Mouse (Mus musculus): ENCODE results near the gene Vat1l. TPM values are rescaled to one million over a fixed set of nuclear protein-coding genes. Genes with fewer than 3 reads are reported as not detected.

Vat1l gene
- polyA plus RNA-seq, 1 experiment from 2014 or later, result not detected

DNA sequence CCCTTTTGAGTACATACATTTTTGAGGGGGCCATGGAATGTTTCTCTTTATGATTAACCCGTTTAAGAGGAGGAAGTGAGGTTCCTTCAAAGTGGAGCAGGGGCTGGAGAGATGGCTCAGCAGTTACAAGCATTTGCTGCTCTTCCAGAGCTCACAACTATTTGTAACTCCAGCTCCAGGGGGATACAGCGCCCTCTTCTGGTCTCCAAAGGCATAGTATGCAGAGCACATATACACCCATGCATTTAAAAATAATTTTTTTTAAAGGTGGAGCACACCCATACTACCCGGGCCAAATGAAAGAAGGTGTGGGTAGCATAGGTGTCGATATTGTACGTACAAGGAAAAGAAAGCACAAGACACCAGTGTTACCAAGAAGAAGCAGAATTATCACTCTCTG is 157.8 kb downstream of the Vat1l start:
- 54% methylated on average over 5 of the region's 5 CpGs for WGBS (ENCODE audit: insufficient replicate concordance)
- no peaks in the 10 kb centered on the region for H3K36me3 ChIP-seq (replicated peaks; ENCODE audit: insufficient read depth, low read length)
- no peak overlapping the region for H3K27ac ChIP-seq (ENCODE audit: low read depth)
- DNase-seq (no peak), ATAC-seq (no peak)
- no peak overlapping the region for H3K4me2 ChIP-seq (ENCODE audit: low read depth, low read length)
- no peaks in the 10 kb centered on the region for H3K4me1 ChIP-seq (ENCODE audit: insufficient read depth)
- H3K27me3 ChIP-seq (ENCODE audit: insufficient read depth, low read length), result no peaks in the 10 kb centered on the region
- no peaks in the 10 kb centered on the region for H3K9me3 ChIP-seq (ENCODE audit: low read length)
- H3K4me3 ChIP-seq (ENCODE audit: low read depth, low read length), result no peak overlapping the region
- TF ChIP-seq EP300 (IDR thresholded peaks at IDR 0.05; ENCODE audit: low read depth) (no peak), CTCF (IDR thresholded peaks at IDR 0.05; ENCODE audit: low read depth) (peak; percentile 29; the same call in 1 of the 2 replicates)
- H3K9ac ChIP-seq (replicated peaks), result no peak overlapping the region

- TF ChIP-seq EP300 (IDR thresholded peaks at IDR 0.05; ENCODE audit: low read depth), result no peak
- DNase-seq (no peak), ATAC-seq (no peak)
- Histone ChIP-seq H3K9me3 (ENCODE audit: low read length) (no peaks in the 10 kb centered on the region), H3K27ac (ENCODE audit: low read depth) (no peak overlapping the region), H3K9ac (replicated peaks) (no peak overlapping the region), H3K36me3 (replicated peaks; ENCODE audit: insufficient read depth, low read length) (no peaks in the 10 kb centered on the region), H3K4me1 (ENCODE audit: insufficient read depth) (no peaks in the 10 kb centered on the region), H3K27me3 (ENCODE audit: insufficient read depth, low read length) (no peaks in the 10 kb centered on the region), H3K4me3 (ENCODE audit: low read depth, low read length) (no peak overlapping the region), H3K4me2 (ENCODE audit: low read depth, low read length) (no peak overlapping the region)
- WGBS (ENCODE audit: insufficient replicate concordance), result 68% methylated on average over 8 of the region's 8 CpGs
Observed at GRCm38 (mm10) chr8:114363656-114364055, 158.2 kb downstream of the Vat1l start.

DNA sequence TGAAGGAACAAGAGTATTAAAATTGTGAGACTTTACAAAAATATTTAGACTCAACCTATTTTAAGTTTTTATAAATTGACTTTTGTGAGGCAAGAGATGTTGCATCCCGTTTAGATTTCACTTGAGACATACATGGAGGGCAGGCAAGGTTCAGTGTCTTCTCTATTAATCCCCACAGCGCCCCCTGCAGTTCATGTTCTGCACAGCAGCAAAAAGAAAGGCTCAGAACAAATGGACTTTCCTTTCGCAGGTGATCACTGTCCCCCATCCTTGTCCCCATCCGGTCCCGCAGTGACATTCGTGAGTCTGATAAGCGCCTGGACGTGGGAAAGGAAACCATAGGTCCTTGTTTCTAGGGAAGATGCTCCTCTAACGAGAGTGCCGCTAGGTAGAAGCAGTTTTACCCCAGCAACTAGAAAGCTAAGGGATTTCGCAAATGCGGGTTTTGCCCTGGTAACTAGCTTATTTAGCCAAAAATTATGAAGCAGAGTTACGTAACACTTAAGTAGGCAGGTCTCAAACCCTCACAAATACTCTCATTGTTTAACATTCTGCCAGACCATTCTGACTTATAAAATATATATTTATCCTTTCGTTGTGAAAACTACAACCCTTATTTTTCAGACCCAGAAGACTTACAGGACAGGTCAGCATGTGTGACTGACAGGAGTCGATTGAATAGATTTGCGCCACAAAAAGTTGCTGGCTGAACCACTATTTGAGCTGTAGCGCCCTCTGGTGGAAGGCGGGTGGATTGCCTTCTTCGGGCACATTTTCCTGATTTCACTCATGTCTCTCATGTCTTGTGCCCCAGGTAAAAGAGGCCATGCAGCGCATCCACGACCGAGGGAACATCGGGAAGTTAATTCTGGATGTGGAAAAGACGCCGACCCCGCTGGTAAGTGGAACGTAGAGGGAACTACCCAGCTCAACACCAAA is 163.9 kb downstream of the Vat1l start:
- no peak for ATAC-seq
- 28% methylated on average over 27 of the region's 27 CpGs for WGBS (ENCODE audit: insufficient replicate concordance)
- Histone ChIP-seq H3K9me3 (ENCODE audit: low read length) (no peaks in the 10 kb centered on the region), H3K4me1 (ENCODE audit: insufficient read depth) (no peaks in the 10 kb centered on the region), H3K4me2 (ENCODE audit: low read depth, low read length) (no peak overlapping the region), H3K9ac (replicated peaks) (no peak overlapping the region), H3K27me3 (ENCODE audit: insufficient read depth, low read length) (no peaks in the 10 kb centered on the region), H3K27ac (ENCODE audit: low read depth) (no peak overlapping the region), H3K4me3 (ENCODE audit: low read depth, low read length) (no peak overlapping the region), H3K36me3 (replicated peaks; ENCODE audit: insufficient read depth, low read length) (no peaks in the 10 kb centered on the region)
- DNase-seq, result peak; percentile 80
- peak; percentile 88 for TF ChIP-seq CTCF (IDR thresholded peaks at IDR 0.05; ENCODE audit: low read depth)
- TF ChIP-seq EP300 (IDR thresholded peaks at IDR 0.05; ENCODE audit: low read depth), result no peak

- H3K27me3 ChIP-seq (ENCODE audit: insufficient read depth, low read length), result no peaks in the 10 kb centered on the region
- no peak for DNase-seq
Observed at GRCm38 (mm10) chr8:114374390-114374789, 169.0 kb downstream of the Vat1l start.

DNA sequence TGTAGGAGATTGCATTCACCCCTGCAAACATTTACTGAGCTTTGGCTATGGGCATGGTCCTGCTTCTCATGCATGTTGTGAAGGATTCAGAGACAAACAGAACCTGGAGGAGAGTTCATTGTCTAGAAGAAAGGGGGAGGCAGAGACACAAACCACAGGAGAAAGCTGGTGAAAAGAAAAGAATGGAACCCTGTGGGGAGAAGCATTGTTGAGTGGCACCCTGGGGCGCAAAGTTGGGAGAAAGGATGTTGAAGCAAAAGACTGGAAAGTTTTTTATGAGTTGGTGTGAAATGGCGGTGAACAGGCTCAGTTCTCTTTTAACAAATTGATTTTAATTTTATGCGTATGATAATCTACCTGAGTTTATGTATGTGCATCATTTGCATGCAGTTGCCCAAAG is 178.8 kb downstream of the Vat1l start:
- WGBS (ENCODE audit: insufficient replicate concordance), result 68% methylated on average over 3 of the region's 3 CpGs
- Histone ChIP-seq H3K4me3 (ENCODE audit: low read depth, low read length) (no peak overlapping the region), H3K9me3 (ENCODE audit: low read length) (no peaks in the 10 kb centered on the region), H3K36me3 (replicated peaks; ENCODE audit: insufficient read depth, low read length) (no peaks in the 10 kb centered on the region), H3K4me2 (ENCODE audit: low read depth, low read length) (no peak overlapping the region), H3K9ac (replicated peaks) (no peak overlapping the region), H3K4me1 (ENCODE audit: insufficient read depth) (no peaks in the 10 kb centered on the region), H3K27me3 (ENCODE audit: insufficient read depth, low read length) (no peaks in the 10 kb centered on the region), H3K27ac (ENCODE audit: low read depth) (no peak overlapping the region)
- DNase-seq (no peak), ATAC-seq (no peak)
- TF ChIP-seq EP300 (IDR thresholded peaks at IDR 0.05; ENCODE audit: low read depth) (no peak), CTCF (IDR thresholded peaks at IDR 0.05; ENCODE audit: low read depth) (no peak)

More at GRCm38 (mm10) chr8:114374390-114374789, 169.0 kb downstream of the Vat1l start:
- no peaks in the 10 kb centered on the region for H3K9me3 ChIP-seq (ENCODE audit: low read length)
- TF ChIP-seq CTCF (IDR thresholded peaks at IDR 0.05; ENCODE audit: low read depth), result no peak
- TF ChIP-seq EP300 (IDR thresholded peaks at IDR 0.05; ENCODE audit: low read depth), result no peak
- H3K4me2 ChIP-seq (ENCODE audit: low read depth, low read length), result no peak overlapping the region
- H3K4me1 ChIP-seq (ENCODE audit: insufficient read depth), result no peaks in the 10 kb centered on the region
- H3K9ac ChIP-seq (replicated peaks), result no peak overlapping the region
- no peak overlapping the region for H3K27ac ChIP-seq (ENCODE audit: low read depth)
- no peak for ATAC-seq
- H3K4me3 ChIP-seq (ENCODE audit: low read depth, low read length), result no peak overlapping the region
- H3K36me3 ChIP-seq (replicated peaks; ENCODE audit: insufficient read depth, low read length), result no peaks in the 10 kb centered on the region
- WGBS (ENCODE audit: insufficient replicate concordance), result 79% methylated on average over 6 of the region's 6 CpGs

DNA sequence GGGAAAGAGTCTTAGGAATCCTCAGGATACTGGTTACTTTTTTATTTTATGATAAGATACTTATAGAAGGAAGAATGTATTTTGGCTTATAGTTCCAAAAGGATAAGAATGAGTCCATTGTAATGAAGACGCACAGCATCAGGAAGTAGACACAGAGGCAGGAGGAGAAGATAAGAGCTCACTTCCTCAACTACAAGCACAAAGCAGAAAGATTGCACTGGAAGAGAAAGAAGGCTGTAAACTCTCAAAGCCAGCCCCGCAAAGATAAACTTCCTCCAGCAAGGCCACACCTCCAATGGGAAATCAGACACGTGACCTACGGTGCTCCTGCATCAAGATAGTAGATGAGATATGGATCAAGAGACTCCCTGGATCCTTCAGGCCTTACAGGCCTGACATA is 182.1 kb downstream of the Vat1l start:
- WGBS (ENCODE audit: insufficient replicate concordance), result 24% methylated on average over 4 of the region's 4 CpGs
- TF ChIP-seq EP300 (IDR thresholded peaks at IDR 0.05; ENCODE audit: low read depth) (no peak), CTCF (IDR thresholded peaks at IDR 0.05; ENCODE audit: low read depth) (no peak)
- Histone ChIP-seq H3K4me2 (ENCODE audit: low read depth, low read length) (no peak overlapping the region), H3K9me3 (ENCODE audit: low read length) (no peaks in the 10 kb centered on the region), H3K4me1 (ENCODE audit: insufficient read depth) (no peaks in the 10 kb centered on the region), H3K9ac (replicated peaks) (no peak overlapping the region), H3K36me3 (replicated peaks; ENCODE audit: insufficient read depth, low read length) (no peaks in the 10 kb centered on the region), H3K27ac (ENCODE audit: low read depth) (no peak overlapping the region), H3K4me3 (ENCODE audit: low read depth, low read length) (no peak overlapping the region), H3K27me3 (ENCODE audit: insufficient read depth, low read length) (no peaks in the 10 kb centered on the region)
- ATAC-seq (no peak), DNase-seq (no peak)

Data from liver, postnatal 0 days (tissue).